Mouse (Mus musculus) retina, embryonic 14.5 days (tissue): ENCODE results near the gene Tekt2.

ENCODE experiments used
- DNase-seq: peaks from one replicate; pipeline ENCODE4 v3.0.0-alpha.2; 2015; ENCODE audit warnings: low spot score

Gene Tekt2

GRCm38 (mm10) chr4:126306827-126307226 lies 18.7 kb downstream of the Tekt2 start:
- DNase-seq: no peak

- DNase-seq: no peak
Observed at GRCm38 (mm10) chr4:126306058-126306457, 19.4 kb downstream of the Tekt2 start.

GRCm38 (mm10) chr4:126305428-126305827 lies 20.1 kb downstream of the Tekt2 start:
- no peak for DNase-seq

GRCm38 (mm10) chr4:126303877-126304276 lies 21.6 kb downstream of the Tekt2 start:
- DNase-seq: no peak

- DNase-seq: no peak
Observed at GRCm38 (mm10) chr4:126301584-126302309, 23.7 kb downstream of the Tekt2 start.

- DNase-seq: no peak
Observed at GRCm38 (mm10) chr4:126300916-126301583, 24.4 kb downstream of the Tekt2 start.

GRCm38 (mm10) chr4:126296617-126297101 lies 28.8 kb downstream of the Tekt2 start:
- DNase-seq: peak; percentile 56

- DNase-seq: no peak
Observed at GRCm38 (mm10) chr4:126295937-126296336, 29.6 kb downstream of the Tekt2 start.

- no peak for DNase-seq
Observed at GRCm38 (mm10) chr4:126295152-126295551, 30.3 kb downstream of the Tekt2 start.

- no peak for DNase-seq
Observed at GRCm38 (mm10) chr4:126291196-126291595, 34.3 kb downstream of the Tekt2 start.

GRCm38 (mm10) chr4:126290314-126290713 lies 35.2 kb downstream of the Tekt2 start:
- no peak for DNase-seq

- no peak for DNase-seq
Observed at GRCm38 (mm10) chr4:126288085-126288666, 37.3 kb downstream of the Tekt2 start.

GRCm38 (mm10) chr4:126287302-126287995 lies 38.0 kb downstream of the Tekt2 start:
- DNase-seq: no peak

GRCm38 (mm10) chr4:126286492-126286891 lies 39.0 kb downstream of the Tekt2 start, which contains the start of gene Col8a2:
Gene Col8a2, plus strand, starts transcription at chr4:126286793.
- DNase-seq: peak; percentile 39

- DNase-seq: no peak
Observed at GRCm38 (mm10) chr4:126283582-126283981, 41.9 kb downstream of the Tekt2 start.

GRCm38 (mm10) chr4:126281706-126282105 lies 43.8 kb downstream of the Tekt2 start:
- no peak for DNase-seq

GRCm38 (mm10) chr4:126278961-126279360 lies 46.5 kb downstream of the Tekt2 start:
- DNase-seq: no peak

- DNase-seq: no peak
Observed at GRCm38 (mm10) chr4:126278565-126278915, 46.9 kb downstream of the Tekt2 start.

GRCm38 (mm10) chr4:126277906-126278564 lies 47.5 kb downstream of the Tekt2 start:
- DNase-seq: peak; percentile 79

- no peak for DNase-seq
Observed at GRCm38 (mm10) chr4:126275681-126276131, 49.8 kb downstream of the Tekt2 start.

- DNase-seq: no peak
Observed at GRCm38 (mm10) chr4:126275081-126275480, 50.4 kb downstream of the Tekt2 start.

- DNase-seq: no peak
Observed at GRCm38 (mm10) chr4:126273753-126274152, 51.7 kb downstream of the Tekt2 start.
